Comparison of ENCODE assay signal across 17 mouse cellular contexts in genomic region chr17:48802673-48803072, GRCm38 (mm10).
"Had no signal": no experiment of that assay in that cellular context is flagged by ENCODE, and none has a peak within 500 bp of the region (broad histone marks: within the 10 kb centered on the region; RNA-seq: fewer than 3 reads in every experiment).

No protein-coding gene starts in this region.

- H3K4me3 ChIP-seq: left cerebral cortex, adult 2 months; limb, embryonic 10.5 days; liver, embryonic 15.5 days; neural tube, embryonic 13.5 days had no signal

- H3K4me2 ChIP-seq: liver, embryonic 11.5 days; liver, embryonic 15.5 days; neural tube, embryonic 13.5 days had no signal

- H3K36me3 ChIP-seq: limb, embryonic 10.5 days; liver, embryonic 15.5 days; neural tube, embryonic 13.5 days had no signal

- H3K27me3 ChIP-seq: liver, embryonic 15.5 days; neural tube, embryonic 13.5 days had no signal

- DNase-seq: kidney, adult 11 months; kidney, adult 9 months; kidney, postnatal 36 days; layer of hippocampus, adult 9-11 months; lung, adult 2 months; lung, postnatal 36 days; midbrain, embryonic 14.5 days; spleen, adult 18-20 months; thymus, adult 18-20 months; thymus, postnatal 25 days had no signal

- H3K9ac ChIP-seq: liver, embryonic 15.5 days; neural tube, embryonic 13.5 days had no signal

- H3K4me1 ChIP-seq: limb, embryonic 10.5 days; liver, embryonic 15.5 days; neural tube, embryonic 13.5 days had no signal

- H3K27ac ChIP-seq: kidney, postnatal 0 days; left cerebral cortex, adult 2 months; limb, embryonic 10.5 days; liver, embryonic 15.5 days; neural tube, embryonic 13.5 days had no signal

- ATAC-seq: lung, postnatal 0 days had no signal

- H3K9me3 ChIP-seq: limb, embryonic 10.5 days; liver, embryonic 15.5 days; neural tube, embryonic 13.5 days had no signal
